Mouse (Mus musculus) cerebral cortex, adult 2 months (tissue): ENCODE results near the gene Nrxn1.

ENCODE experiments used
- WGBS: fragments of 180-500 bp; shearing (Covaris S2); methylation state at CpG from one replicate; pipeline ENCODE4 v1.1.7; 2018; 5-methylcytosine and 5-hydroxymethylcytosine counted together

Gene Nrxn1

DNA sequence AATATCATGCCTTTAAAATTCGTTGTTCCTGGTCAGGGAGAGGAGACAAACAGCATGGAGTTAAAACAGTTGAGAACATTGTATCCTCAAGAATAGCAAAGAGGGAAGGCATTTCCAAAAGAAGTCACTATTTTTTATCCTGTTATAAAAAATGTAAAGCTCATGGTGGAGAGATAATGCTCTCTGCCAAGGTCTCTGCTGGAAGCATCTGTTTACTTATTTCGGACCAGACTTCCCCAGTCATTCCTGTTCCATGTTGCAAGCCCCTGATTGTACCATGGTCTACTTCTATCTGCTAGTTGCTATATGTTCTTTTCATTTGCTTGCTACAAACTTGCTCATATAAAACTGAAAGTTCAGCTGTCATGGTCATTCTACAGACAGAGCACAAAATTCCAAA, 137.7 kb downstream of the Nrxn1 start:
- 35% methylated on average over 2 of the region's 2 CpGs for WGBS

DNA sequence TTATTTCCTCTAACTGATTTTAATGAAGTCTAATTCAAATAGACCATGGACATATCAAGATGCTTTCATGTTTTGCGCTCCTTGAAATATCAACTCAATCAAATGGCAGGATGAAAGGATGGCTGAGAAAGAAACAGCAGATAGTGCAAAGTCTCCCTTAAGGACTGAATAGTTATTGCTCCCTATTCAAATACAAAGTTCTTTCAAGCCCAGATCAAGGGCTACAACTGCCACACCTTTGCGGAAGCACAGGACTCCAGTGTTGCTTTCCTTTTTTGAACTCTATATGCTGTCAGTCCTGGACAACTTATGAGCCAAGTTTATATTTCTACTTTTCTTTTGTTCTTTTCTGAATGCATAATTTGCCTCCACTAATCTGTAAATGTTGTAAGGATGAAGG, 157.9 kb downstream of the Nrxn1 start:
- WGBS, result 88% methylated on average over 2 of the region's 2 CpGs

DNA sequence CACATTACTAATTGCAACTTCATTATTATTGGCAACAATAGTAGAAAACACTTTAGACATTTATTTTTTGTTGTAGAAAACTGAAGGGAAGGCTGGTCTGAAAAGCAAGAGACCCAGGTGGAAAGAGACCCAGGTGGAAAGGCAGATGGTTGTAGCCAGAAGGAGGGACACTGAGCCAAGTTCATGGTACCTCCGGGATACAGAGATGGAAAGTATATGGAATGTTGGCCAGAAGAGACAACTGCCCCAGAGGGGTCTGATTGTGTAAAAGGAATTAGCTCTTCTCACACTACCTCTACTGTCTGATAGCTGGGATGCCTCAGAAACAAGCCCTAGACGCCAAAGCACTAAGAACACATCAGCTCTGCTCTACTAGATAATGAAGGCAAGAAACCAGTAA, 179.6 kb downstream of the Nrxn1 start:
- 65% methylated on average over 2 of the region's 2 CpGs for WGBS

DNA sequence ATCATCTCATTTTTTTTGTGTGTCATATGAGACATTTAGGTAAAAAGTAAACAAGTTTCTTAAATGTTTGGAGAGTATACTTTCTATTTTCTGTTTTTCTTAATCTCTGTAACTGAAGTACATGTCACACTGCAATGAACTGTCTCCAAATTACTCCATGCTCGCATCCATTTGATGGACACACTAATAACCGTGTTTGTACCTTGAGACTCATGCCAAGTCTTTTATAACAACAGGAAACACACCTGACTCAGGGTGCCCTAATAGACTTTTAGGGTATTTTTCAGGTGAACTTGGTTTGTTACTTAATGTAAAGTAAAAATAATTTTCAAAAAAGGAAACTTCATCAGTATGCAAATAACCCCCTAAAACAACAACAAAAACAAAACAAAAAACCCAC, 180.1 kb downstream of the Nrxn1 start:
- WGBS, result 82% methylated on average over 2 of the region's 2 CpGs

DNA sequence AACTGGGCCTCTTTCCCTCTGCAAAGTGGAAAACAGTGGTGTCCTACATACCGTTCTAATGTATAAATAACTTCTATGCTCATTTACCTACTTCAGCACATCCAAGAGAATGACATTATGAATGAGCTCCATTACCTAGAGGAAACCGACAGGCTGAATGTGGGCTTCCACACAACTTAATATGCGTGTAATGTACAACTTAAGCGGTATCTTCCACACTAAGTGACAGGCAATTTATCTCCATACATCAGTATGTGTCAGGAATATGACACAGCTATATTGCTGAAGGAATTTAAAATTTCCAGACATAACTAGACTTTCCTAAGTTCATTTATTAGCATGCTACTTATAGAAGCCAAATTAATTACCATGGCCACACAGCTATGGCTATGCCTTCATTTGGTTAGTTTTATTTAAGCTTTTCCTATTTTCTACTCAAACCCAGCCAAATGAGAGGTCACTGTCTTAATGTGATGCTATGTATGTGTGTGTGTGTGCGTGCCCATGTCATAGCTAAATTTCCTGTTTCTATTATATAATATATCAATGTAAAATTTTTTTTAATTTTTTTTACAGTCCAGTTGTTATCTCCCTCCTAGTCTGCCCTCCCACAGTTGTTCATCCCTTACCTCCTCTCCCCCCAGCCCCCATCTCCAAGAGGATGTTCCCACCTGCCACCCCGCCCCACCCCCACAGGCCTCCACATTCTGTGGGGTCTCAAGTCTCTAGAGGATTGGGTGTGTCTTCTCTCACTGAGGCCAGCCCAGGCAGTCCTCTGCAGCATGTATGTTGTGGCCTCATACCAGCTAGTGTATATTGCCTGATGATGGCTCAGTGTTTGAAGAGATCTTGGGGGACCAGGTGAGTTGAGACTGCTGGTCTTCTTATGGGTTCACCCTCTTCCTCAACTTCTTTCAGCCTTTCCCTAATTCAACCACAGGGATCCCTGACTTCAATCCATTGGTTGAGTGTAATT, 186.5 kb downstream of the Nrxn1 start:
- WGBS, result 60% methylated on average over 6 of the region's 6 CpGs

DNA sequence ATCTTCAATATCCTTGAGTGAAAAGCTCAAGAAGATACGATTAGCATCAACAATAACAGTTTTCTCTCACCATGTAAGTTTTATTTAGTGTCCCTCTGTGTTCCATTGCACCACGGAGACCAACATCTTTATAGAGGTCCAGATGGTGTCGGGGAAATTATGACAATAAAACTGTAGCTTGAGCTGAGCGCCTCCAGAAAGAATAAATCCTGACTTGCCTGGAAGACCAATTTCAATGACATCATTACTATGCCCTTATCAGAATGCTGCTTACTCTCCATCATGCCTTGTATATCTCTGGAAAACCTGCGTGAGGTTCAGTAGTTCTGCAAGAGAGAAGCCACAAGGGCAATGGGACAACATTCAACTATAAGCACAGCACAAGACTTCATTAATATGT, 187.7 kb downstream of the Nrxn1 start:
- 56% methylated on average over 5 of the region's 5 CpGs for WGBS

DNA sequence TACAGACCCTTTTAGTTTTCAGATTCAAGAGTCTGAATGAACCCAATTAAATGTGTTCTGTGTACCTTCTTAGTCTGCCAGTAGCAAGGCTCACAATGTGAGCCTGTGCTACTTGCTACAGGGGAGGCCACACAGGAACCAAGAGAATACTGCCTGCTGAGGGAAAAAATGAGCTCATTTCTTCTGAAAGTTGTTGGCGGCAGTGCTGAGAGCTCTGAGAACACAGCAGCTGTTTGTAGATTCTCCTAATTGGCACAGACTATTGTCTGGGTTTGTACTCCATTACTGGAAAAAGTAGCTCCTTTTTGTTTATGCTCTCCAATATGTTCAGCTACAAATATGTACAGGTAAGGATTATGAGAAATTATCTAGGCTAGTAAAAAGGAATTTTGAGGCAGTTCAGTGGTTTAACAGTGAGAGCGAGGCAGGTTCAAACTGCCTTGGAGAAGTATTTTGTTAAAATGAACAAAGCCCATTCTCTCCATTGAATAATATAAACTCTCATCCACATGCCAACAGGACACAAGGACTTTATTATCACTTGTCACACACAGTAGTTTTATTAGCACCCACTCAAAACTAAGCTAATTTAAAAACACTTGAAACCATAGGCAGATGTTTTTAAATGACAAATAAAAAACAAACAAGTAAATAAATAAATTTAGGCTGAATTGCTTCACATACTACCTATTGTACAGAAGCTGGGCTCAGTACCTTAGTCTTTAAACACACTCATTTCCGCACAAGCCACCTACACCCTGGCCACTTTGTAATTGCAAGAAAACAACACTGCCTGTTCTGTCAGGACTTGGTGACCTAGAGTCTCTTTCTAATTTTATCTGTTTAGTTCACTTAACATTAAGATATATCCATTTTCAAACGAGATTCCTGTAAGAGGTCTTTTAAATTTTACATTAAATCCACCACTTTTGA, 200.3 kb downstream of the Nrxn1 start:
- 28% methylated on average over 4 of the region's 4 CpGs for WGBS

DNA sequence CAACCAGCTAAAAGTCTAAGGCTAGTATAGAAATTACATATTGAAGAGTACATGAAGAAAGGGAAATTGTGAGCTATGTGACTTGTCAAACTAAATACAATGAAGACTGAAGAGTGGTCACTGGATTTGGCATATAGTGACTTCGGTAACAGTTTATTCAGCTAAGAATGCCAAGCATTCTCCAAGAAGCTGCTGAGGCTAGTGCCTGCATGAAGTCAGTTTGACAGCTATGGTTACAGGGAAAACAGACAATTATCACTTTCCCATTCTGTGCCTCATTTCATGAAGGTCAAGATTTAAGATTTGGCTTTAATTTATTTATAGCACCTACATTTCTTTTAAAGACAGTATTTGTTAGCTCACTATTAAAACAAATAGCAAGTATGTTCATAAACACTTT, 201.2 kb downstream of the Nrxn1 start:
- WGBS, result 45% methylated on average over 1 of the region's 1 CpGs

DNA sequence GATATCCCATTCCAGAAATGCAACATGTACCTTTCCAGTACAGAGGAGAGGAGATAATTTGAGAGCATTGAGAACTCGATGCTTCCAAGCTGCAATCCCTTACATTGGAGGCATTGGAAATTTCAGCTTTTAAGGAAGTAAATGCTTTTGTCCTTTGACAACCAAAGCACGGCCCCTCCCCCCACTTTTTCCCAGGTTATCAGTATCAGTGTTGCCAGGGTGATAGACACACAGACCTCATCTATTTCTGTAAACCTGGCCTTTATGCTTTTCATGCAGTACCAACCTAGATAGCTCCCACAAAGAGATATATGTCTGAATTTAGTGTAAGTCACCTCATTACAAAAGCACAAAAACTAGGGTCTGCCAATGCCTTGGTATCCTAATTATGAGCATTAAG, 235.6 kb downstream of the Nrxn1 start:
- 33% methylated on average over 2 of the region's 2 CpGs for WGBS

DNA sequence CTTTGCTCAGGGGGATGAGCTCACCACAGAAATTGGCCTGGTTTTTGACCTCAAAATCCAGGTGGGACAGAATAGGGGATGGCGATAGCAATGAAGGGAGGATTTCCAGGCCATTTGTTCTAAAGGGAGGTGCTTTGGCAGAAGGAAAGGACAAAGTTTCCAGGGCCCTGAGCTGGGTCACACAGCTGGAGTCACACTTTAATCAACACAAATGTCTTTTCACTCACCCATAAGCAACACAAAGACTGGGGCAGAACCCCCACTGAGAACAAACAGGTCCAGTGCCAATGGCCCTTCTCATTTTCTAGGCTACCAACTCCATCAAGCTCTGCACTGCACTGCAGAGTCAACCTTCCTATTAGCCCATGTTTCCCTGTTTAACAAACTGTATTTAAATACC, 249.0 kb downstream of the Nrxn1 start:
- 43% methylated on average over 1 of the region's 1 CpGs for WGBS

DNA sequence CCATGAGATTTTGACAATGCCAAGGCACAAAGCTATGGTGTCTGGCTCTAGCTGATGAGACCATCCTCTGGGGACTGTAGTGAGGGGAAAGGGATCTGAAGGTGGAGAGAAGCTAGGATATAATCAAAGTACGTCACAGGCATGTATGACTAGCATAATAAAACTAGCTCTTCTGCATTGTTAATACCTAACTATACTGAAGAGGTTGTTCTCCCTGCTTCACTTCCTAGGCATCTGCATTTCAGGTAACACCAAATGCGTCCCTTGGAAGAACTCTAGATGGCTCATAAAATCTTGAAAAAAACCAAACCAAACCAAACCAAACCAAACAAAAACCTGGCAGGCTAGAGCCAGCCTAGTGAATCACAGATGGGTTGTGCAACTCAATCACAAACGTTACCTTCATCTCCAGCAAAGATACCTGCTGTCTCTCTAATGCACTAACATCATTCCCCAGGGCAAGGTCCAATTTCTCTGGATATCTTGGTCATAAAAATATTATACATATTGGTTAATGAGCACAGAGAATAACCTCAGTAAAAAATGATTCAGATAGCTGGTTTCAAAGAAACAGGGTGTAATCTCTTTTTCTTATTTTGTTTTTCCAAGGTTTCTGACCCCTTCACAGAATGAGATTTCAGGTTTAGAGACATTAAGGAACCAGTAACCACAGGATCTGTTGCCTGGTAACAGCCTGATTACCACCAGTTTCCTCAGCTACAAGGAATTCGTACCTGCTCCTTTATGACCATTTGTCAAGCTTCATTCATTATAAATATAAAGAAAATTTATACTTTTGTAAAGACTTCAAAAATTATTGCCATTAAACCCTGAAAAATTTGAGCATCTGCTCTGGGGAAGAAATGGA, 256.5 kb downstream of the Nrxn1 start:
- 61% methylated on average over 4 of the region's 4 CpGs for WGBS

DNA sequence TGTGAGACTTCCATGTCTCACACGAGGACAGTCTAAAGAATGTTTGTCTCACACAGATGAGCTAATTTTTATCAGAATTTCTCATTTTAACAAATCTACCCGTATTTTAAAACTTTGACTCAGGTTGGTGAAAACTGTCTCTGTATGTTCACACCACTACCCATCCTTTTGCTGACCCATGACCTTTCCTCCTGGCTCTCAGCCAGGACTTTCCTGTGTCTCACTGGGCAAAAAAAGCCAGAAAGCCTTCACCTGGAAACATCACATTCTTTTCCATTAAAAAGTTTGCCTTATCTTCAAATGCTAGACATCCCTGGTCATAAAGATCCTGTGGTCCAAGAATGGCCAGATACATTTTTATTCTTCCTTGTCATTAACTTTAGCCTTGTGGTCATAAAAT, 274.5 kb downstream of the Nrxn1 start:
- 47% methylated on average over 2 of the region's 2 CpGs for WGBS

DNA sequence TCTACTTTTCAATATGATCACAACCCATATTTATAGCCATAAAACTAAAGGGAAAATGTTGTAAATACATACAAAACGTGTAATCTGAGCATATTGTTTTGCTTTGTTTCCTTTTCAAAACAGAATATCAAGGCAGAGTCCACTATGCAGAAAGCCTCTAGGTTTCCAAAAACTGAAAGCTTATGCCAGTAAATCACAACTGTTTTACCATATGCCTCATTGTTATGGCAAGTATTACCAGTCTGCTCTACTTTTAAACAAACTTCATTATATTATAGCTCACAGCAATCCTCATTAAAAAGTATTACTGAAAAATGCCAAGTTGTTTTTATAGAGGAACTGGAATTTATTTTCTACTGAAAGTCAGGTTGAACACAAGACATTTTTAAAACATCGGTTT, 275.0 kb downstream of the Nrxn1 start:
- 43% methylated on average over 2 of the region's 2 CpGs for WGBS

DNA sequence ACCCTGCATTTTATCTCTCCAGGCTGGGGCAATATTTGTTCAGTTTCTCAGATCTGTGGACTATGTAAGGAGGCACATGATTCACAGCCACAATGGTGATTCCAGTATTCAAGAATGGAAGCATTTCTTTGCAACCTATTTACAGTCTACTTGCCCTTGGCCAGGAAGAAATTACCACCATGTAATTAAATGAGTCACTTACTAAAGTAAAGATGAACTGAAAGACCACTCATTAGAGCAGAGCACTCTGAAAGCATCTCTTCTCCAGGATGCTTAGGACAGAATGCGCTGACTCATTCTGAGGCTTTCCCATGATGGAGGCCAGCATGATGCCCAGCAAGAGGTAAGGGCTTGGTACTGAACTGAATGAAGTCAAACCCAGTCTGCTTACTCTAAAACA, 277.6 kb downstream of the Nrxn1 start:
- WGBS, result 100% methylated on average over 1 of the region's 1 CpGs

DNA sequence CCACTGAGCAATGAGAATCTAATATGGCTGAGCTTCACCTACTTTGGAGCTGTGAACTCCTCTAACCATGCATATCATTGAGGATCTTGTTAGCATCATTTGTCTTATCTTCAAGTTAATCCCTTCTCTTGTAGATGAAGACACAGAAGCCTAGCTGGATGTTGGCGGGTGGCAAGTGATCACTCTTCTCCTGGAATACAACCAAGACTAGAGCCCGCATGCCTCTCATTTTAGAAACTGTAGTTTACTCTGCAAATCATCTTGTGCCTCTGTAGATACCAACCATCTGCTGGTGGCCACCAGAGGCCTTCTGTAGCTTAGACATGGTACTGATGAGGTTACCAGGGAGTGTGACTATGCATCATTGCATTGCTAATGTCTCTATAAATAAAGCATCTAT, 280.4 kb downstream of the Nrxn1 start:
- WGBS, result 50% methylated on average over 2 of the region's 2 CpGs

DNA sequence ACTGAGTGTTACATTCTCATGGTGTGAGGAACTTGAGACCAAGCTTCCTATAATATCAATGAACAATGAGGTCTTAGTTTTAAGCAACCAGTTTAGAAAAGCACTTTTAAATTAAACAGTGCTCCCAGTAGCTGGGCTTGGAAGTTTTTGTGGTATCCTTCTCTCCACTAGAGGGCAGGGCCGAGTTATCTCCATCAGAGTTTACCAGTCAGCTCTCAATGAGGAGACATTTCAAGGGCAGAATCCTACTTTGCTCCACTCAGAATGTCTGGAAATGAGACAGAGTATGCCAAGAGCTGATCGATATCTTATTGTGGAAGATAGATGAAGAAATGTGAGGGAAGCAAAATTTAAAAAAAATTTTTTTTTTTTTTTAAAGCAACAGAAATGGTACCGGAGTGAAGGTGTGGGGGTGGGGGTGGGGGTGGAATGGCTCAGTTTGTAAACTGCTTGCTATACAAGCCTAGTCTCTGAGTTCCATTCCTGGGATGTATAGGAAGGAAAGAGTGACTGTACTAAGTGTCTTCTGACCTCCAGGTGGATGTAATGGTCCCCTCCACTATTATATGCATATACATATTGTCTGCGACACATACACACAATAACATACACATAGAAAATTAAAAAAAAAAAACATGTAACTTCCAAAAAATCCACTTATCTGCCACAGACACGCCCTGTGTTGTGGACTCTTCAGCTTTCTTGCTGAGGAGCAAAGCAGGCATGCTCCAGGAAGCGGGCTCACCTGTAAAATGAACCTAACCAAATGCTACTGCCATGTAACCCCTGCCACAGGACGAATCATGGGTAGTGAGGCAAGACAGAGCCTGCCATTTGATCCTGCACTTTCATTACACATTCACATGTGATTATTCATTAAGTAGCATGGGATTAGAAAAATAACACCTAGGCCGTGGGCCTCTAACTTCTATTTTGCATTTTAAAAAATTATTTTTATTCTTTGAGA, 283.4 kb downstream of the Nrxn1 start:
- WGBS, result 62% methylated on average over 8 of the region's 8 CpGs

DNA sequence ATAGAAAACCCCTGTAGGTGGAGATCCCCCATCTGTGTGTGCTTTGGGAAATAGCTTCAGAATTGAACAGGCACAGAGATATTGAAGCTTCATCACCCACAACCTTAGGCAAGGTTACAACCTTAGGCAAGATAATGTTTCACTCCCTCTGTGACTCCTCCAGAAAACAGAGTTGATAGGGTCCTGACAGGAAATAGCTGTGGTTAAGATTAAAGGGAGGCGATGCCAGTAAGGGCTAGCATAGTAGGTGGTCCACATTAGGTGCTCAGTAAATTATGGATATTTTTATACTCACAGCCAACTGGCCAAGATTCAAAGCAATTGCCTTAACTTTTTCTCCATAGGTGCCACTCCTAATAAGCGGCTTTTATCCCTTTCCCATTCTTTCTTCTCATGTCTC, 284.6 kb downstream of the Nrxn1 start:
- 88% methylated on average over 2 of the region's 2 CpGs for WGBS

DNA sequence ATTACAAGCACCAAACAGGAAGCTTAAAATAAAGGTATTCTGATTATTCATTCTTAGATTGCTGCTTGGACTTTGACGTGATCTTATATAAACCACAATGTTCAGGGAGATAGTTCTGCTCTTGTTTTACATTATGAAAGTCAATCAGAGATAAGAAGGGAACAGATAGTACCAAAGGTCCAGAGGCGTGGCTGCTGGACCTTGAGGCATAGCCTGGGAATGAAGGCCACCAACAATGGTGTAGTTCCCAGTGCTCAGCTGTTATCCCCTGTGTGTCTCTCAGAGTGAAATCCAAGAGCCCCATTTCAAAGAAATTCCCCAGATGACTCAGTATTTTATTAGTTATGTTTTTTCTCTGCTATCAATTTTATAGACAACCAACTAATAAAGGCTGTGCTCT, 294.2 kb downstream of the Nrxn1 start:
- WGBS, result 84% methylated on average over 2 of the region's 2 CpGs

DNA sequence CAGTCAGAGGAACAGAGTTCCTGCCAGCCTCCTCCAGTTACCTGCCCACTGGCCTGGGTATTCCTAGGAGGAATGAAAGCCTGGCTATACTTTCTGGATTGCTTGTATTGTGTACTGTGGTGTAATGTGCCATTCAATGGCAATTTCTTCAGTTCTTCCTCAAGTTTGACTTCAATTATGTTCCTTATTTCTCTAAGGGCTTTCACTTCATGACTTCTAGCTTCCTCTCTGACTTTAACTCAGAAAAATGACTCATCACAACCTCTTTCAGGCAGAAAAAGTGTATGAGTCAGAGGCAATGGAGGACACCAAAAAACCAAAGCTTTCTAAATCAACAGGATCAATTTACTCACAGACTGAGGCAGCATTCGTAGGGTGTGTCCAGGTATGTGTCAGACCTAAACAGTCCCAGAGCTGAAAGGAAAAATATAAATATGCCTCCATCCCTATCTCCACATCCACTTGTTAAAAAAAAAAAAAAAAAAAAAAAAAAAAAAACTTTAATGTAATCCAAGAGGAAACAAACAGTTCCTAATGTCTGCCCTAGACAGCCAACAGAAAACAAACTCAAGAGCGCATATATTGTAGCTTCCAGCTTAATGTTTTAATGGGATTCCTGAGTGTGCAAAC, 295.1 kb downstream of the Nrxn1 start:
- WGBS, result 83% methylated on average over 2 of the region's 2 CpGs

DNA sequence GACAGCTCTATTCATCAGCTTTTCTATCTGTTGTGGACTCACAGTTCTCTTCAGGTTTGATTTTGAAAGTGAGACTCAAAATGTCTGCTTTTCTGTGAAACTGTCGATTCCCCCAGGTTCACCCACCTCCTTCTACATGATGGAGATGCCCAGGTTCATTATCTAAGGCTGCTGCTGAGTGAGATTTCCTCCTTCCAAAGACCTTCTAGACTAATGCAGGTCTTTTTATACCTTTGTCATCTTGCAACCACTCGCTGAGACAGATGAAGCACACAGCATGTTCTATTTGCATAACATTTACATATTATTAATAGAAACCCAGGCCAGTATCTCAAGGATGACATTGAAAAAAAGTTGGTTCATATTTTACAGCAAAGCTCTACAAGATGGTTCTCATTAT, 295.9 kb downstream of the Nrxn1 start:
- WGBS, result 37% methylated on average over 2 of the region's 2 CpGs
